Mouse (Mus musculus) embryonic facial prominence, embryonic 10.5 days (tissue): ENCODE data around the gene Ednrb. TPM values are rescaled to one million over a fixed set of nuclear protein-coding genes. Genes with fewer than 3 reads are reported as not detected.
"Not testable (repeated sequence)": the region's sequence is repeated elsewhere in the genome, so short reads cannot be mapped to it uniquely, and the experiment has no call there.

ENCODE experiments used
- DNase-seq: peaks from one replicate; pipeline ENCODE4 v3.0.0-alpha.2; 2017; ENCODE audit warnings: low spot score
- H3K27ac ChIP-seq: fragments of 300-500 bp; sonication (generic); replicated peaks from 2 replicates; pipeline ENCODE4 v1.5.1; 2016; ENCODE audit warnings: mild to moderate bottlenecking
- H3K27me3 ChIP-seq: fragments of 300-500 bp; sonication (generic); replicated peaks from 2 replicates; pipeline ENCODE4 v1.6.1; 2016; ENCODE audit warnings: low read depth, mild to moderate bottlenecking; ENCODE audit not compliant: poor library complexity, severe bottlenecking
- H3K36me3 ChIP-seq: fragments of 300-500 bp; sonication (generic); replicated peaks from 2 replicates; pipeline ENCODE4 v1.6.1; 2016; ENCODE audit warnings: mild to moderate bottlenecking, moderate library complexity
- H3K4me1 ChIP-seq: fragments of 300-500 bp; sonication (generic); 2 replicates; pipeline ENCODE4 v1.6.1; 2016
- H3K4me3 ChIP-seq: fragments of 300-500 bp; sonication (generic); 2 replicates; pipeline ENCODE4 v1.5.1; 2016; ENCODE audit warnings: mild to moderate bottlenecking, moderate library complexity
- H3K9me3 ChIP-seq: fragments of 300-500 bp; sonication (generic); 2 replicates; pipeline ENCODE4 v1.6.1; 2016; ENCODE audit warnings: mild to moderate bottlenecking
- WGBS: fragments of 180-500 bp; shearing (Covaris S2); methylation state at CpG from one replicate; pipeline ENCODE4 v1.1.7; 2016; 5-methylcytosine and 5-hydroxymethylcytosine counted together
- polyA plus RNA-seq: library from polyadenylated mRNA; unstranded; fragments of >200 nt; fragmentation: Nextera tagmentation; extraction: Ambion mirVana; gene quantifications from 2 replicates; pipeline ENCODE4 v1.2.1, GENCODE M21; 2016

Gene Ednrb
- polyA plus RNA-seq, 1 experiment from 2014 or later, result 21.1 TPM

- Histone ChIP-seq H3K27ac (no peak overlapping the region), H3K4me3 (no peak overlapping the region), H3K36me3 (no peaks in the 10 kb centered on the region), H3K9me3 (no peaks in the 10 kb centered on the region), H3K27me3 (no peaks in the 10 kb centered on the region), H3K4me1 (peaks cover 12% of the 10 kb centered on the region)
- no peak for DNase-seq
- 71% methylated on average over 16 of the region's 16 CpGs for WGBS
Observed at GRCm38 (mm10) chr14:103815542-103815941, 28.7 kb downstream of the Ednrb start.

GRCm38 (mm10) chr14:103814015-103814691, 30.0 kb downstream of the Ednrb start:
- H3K4me3 ChIP-seq, result no peak overlapping the region
- 73% methylated on average over 10 of the region's 10 CpGs for WGBS
- H3K9me3 ChIP-seq, result no peaks in the 10 kb centered on the region

DNA sequence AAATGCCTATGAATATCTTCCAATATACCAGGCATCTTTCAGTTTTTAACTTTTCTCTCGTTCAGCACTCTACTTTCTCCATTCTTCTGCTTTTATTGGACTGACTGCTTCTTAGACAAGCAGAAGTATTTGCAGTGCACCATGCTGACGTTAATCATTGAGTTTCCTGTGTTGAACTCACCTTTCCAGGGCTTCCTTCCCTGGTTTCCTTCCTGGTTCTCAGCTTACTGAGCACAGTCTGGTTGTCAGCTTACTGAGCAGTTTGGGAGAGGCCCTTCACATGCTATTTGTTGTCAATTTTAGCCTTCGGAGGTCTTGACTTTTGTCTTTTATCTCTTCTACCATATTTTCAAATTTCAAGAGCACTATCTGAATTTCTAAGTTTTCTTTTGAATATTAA, 31.0 kb downstream of the Ednrb start:
- Histone ChIP-seq H3K36me3 (no peaks in the 10 kb centered on the region), H3K9me3 (no peaks in the 10 kb centered on the region), H3K4me1 (peaks cover 12% of the 10 kb centered on the region), H3K4me3 (no peak overlapping the region), H3K27ac (no peak overlapping the region), H3K27me3 (no peaks in the 10 kb centered on the region)
- WGBS, result 75% methylated on average over 3 of the region's 3 CpGs
- no peak for DNase-seq

More at GRCm38 (mm10) chr14:103814015-103814691, 30.0 kb downstream of the Ednrb start:
- Histone ChIP-seq H3K36me3 (no peaks in the 10 kb centered on the region), H3K27ac (no peak overlapping the region), H3K4me1 (peaks cover 12% of the 10 kb centered on the region), H3K27me3 (no peaks in the 10 kb centered on the region)
- DNase-seq, result no peak

DNA sequence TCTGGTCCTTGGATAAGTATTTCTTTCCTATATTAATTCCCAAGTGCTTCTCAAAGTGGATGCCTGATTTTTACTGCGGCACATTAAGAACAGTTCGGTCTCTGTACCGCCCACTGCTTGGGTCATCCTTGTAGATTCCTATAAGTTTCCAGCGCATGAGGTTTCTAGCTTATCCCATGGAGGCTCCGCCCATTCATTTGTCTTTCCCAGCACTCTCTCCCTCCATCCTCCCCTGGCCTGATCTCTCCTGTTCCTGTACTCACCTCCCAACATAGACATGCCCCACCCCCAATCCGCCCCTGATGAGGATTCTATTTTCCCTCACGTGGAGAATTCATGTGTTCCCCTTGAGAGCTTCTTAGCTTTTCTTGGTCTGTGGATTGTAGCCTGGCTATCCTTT, 32.9 kb downstream of the Ednrb start:
- Histone ChIP-seq H3K27ac (no peak overlapping the region), H3K9me3 (no peaks in the 10 kb centered on the region), H3K4me1 (peaks cover 12% of the 10 kb centered on the region), H3K4me3 (no peak overlapping the region), H3K27me3 (no peaks in the 10 kb centered on the region), H3K36me3 (no peaks in the 10 kb centered on the region)
- 90% methylated on average over 7 of the region's 7 CpGs for WGBS
- DNase-seq, result no peak

DNA sequence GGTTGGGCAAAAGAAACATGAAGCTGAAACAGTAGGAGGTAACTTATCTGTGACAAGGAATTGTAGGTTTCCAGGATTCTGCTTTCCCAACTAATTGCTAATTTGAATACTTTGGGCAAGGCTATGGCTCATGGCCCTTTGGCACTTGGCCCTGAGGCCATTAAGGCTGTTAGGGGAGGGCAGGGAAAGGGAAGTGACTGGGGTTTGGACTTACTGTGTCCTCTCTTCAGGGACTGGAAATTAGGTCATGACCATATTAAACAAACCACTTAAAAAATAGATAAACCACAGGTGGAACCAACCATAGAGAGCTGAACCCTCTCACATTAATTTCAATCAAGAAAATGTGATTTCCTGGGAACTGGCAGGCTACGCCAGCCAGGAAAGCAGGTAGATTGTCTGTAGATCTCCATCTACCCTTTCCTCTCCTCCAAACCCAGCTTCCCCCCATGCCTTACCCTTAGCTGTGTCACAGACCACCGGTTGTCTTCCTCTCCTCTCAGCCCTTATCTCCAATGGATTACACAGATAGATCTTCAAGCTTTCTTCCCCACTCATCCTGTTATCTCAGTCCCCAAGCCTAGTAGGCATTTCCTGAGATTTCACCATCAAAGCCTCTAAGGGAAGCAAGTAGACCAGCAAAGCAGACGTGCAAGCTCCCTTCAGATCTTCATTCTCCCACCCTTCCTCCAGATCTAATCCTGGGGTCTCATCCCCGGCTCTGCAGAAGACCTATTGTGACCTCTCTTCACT, 40.1 kb downstream of the Ednrb start:
- H3K4me1 ChIP-seq, result no peaks in the 10 kb centered on the region
- H3K27me3 ChIP-seq, result no peaks in the 10 kb centered on the region
- no peaks in the 10 kb centered on the region for H3K36me3 ChIP-seq
- no peak overlapping the region for H3K27ac ChIP-seq
- no peak for DNase-seq
- 86% methylated on average over 4 of the region's 4 CpGs for WGBS
- H3K4me3 ChIP-seq, result no peak overlapping the region
- no peaks in the 10 kb centered on the region for H3K9me3 ChIP-seq

- peaks cover 9% of the 10 kb centered on the region; the same call in 1 of the 2 replicates for H3K4me1 ChIP-seq
Observed at GRCm38 (mm10) chr14:103797123-103797522, 47.1 kb downstream of the Ednrb start.

DNA sequence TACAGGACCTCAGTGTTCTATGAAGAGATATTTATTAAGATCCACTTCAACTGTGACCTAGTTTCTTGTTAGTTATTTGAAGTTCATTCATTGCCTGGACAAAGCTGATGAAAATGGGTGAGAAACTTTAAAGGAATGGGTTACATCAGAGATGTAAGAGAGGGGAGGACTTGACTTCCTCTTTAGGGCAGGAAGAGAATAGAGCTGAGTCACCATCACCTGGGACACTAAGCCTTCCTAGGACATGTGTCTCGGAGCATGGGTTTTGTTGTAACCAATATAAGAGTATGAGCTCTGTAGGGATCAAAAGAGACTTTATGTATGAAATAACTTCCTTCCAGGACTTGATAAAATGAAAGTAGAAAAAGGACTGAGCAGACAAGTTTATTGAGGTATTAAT, 48.6 kb downstream of the Ednrb start:
- peaks cover 9% of the 10 kb centered on the region; the same call in 1 of the 2 replicates for H3K4me1 ChIP-seq
- H3K27ac ChIP-seq, result no peak overlapping the region
- no peaks in the 10 kb centered on the region for H3K27me3 ChIP-seq
- no peak for DNase-seq
- H3K4me3 ChIP-seq, result no peak overlapping the region
- no peaks in the 10 kb centered on the region for H3K36me3 ChIP-seq
- WGBS, result 90% methylated on average over 1 of the region's 1 CpGs
- H3K9me3 ChIP-seq, result no peaks in the 10 kb centered on the region

More at GRCm38 (mm10) chr14:103797123-103797522, 47.1 kb downstream of the Ednrb start:
- Histone ChIP-seq H3K27me3 (no peaks in the 10 kb centered on the region), H3K36me3 (no peaks in the 10 kb centered on the region), H3K4me3 (no peak overlapping the region), H3K27ac (no peak overlapping the region), H3K9me3 (no peaks in the 10 kb centered on the region)
- no peak for DNase-seq
- 78% methylated on average over 3 of the region's 3 CpGs for WGBS

- no peak for DNase-seq
- Histone ChIP-seq H3K4me1 (peaks cover 9% of the 10 kb centered on the region; the same call in 1 of the 2 replicates), H3K27me3 (no peaks in the 10 kb centered on the region), H3K27ac (no peak overlapping the region), H3K4me3 (no peak overlapping the region), H3K9me3 (no peaks in the 10 kb centered on the region), H3K36me3 (no peaks in the 10 kb centered on the region)
- 76% methylated on average over 5 of the region's 5 CpGs for WGBS
Observed at GRCm38 (mm10) chr14:103793409-103793808, 50.8 kb downstream of the Ednrb start.

GRCm38 (mm10) chr14:103792726-103793125, 51.5 kb downstream of the Ednrb start:
- no peaks in the 10 kb centered on the region for H3K9me3 ChIP-seq
- H3K4me3 ChIP-seq, result no peak overlapping the region
- H3K27ac ChIP-seq, result no peak overlapping the region; the same call in 1 of the 2 replicates
- H3K4me1 ChIP-seq, result peaks cover 9% of the 10 kb centered on the region; the same call in 1 of the 2 replicates
- peak; percentile 26 for DNase-seq
- no peaks in the 10 kb centered on the region for H3K27me3 ChIP-seq
- 44% methylated on average over 1 of the region's 1 CpGs for WGBS
- no peaks in the 10 kb centered on the region for H3K36me3 ChIP-seq

DNA sequence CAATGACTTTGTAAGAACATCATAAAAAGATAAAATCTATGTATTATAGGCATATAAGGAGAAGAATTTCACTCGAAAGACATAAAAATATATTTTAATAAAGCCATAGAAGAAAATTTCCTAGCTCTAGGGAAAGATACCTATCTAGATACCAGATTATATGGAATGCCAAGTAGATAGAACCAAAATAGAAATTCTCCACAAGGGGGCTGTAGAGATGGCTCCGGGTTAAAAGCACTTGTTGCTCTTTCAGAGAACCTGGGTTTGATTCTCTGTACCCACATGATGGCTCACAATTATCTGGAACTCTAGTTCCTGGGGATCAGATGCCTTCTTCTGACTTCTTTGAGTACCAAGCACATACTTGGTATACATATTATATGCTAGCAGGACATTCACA, 56.7 kb downstream of the Ednrb start:
- Histone ChIP-seq H3K4me1 (0 out of 2 replicates have a peak, but pooled peaks cover under 1% of the 10 kb centered on the region), H3K27ac (no peak overlapping the region), H3K36me3 (no peaks in the 10 kb centered on the region), H3K4me3 (no peak overlapping the region), H3K9me3 (no peaks in the 10 kb centered on the region), H3K27me3 (no peaks in the 10 kb centered on the region)
- no peak for DNase-seq
- WGBS, result 86% methylated on average over 2 of the region's 2 CpGs

GRCm38 (mm10) chr14:103785096-103785965, 58.9 kb downstream of the Ednrb start:
- WGBS, result 80% methylated on average over 9 of the region's 9 CpGs
- no peak overlapping the region for H3K4me3 ChIP-seq
- no peak for DNase-seq
- no peak overlapping the region for H3K27ac ChIP-seq
- no peaks in the 10 kb centered on the region for H3K27me3 ChIP-seq
- H3K36me3 ChIP-seq, result no peaks in the 10 kb centered on the region
- H3K9me3 ChIP-seq, result no peaks in the 10 kb centered on the region
- no peaks in the 10 kb centered on the region for H3K4me1 ChIP-seq

- peaks cover 23% of the 10 kb centered on the region for H3K4me1 ChIP-seq
- not testable (repeated sequence) for H3K4me3 ChIP-seq, H3K27ac ChIP-seq, H3K36me3 ChIP-seq, DNase-seq, H3K9me3 ChIP-seq, H3K27me3 ChIP-seq
- 93% methylated on average over 6 of the region's 6 CpGs for WGBS
Observed at GRCm38 (mm10) chr14:103780336-103780735, 63.9 kb downstream of the Ednrb start.
